Mouse (Mus musculus) MEL (cell line): ENCODE data around the gene Gm6993. TPM values are rescaled to one million over a fixed set of nuclear protein-coding genes. Genes with fewer than 3 reads are reported as not detected.

Source experiments
- DNase-seq: peaks from one replicate; pipeline ENCODE4 v3.0.0; 2011; ENCODE audit warnings: low read depth, low spot score
- H3K27ac ChIP-seq: 2 replicates; pipeline ENCODE4 v1.5.1; 2012; ENCODE audit warnings: low read depth, mild to moderate bottlenecking, control low read depth, low read length, moderate library complexity; ENCODE audit not compliant: control insufficient read depth
- H3K27me3 ChIP-seq, 2 experiments: fragments of 150-350 bp in 1 of 2; sonication (generic) in 1 of 2; 2 replicates each; pipeline ENCODE4 v1.6.1; 2012; ENCODE audit warnings: low read length in 2 of 2, mild to moderate bottlenecking in 2 of 2, improper control_type of control experiment in 1 of 2, moderate library complexity in 1 of 2; ENCODE audit not compliant: insufficient read depth in 2 of 2, control insufficient read depth in 1 of 2
- H3K36me3 ChIP-seq, 2 experiments: 2 replicates each; pipeline ENCODE4 v1.6.1; 2012 to 2014; ENCODE audit warnings: low read length in 2 of 2, improper control_type of control experiment in 1 of 2, inconsistent platforms in 1 of 2, mild to moderate bottlenecking in 1 of 2; ENCODE audit not compliant: insufficient read depth in 2 of 2, control insufficient read depth in 1 of 2
- H3K4me1 ChIP-seq, 2 experiments: fragments of 150-350 bp in 1 of 2; sonication (generic) in 1 of 2; 2 replicates each; pipeline ENCODE4 v1.6.1; 2012; ENCODE audit warnings: low read length in 2 of 2, improper control_type of control experiment in 1 of 2, mild to moderate bottlenecking in 1 of 2; ENCODE audit not compliant: insufficient read depth in 2 of 2, control insufficient read depth in 1 of 2
- H3K4me3 ChIP-seq, 2 experiments: fragments of 150-350 bp in 1 of 2; sonication (generic) in 1 of 2; 2 replicates each; pipeline ENCODE4 v1.5.1; 2012; ENCODE audit warnings: low read depth in 2 of 2, low read length in 2 of 2, mild to moderate bottlenecking in 2 of 2, moderate library complexity in 2 of 2, control low read depth in 1 of 2, improper control_type of control experiment in 1 of 2; ENCODE audit not compliant: control insufficient read depth in 1 of 2, insufficient read depth in 1 of 2
- H3K79me2 ChIP-seq: 2 replicates; pipeline ENCODE4 v1.6.1; 2012; ENCODE audit warnings: mild to moderate bottlenecking, low read length, moderate library complexity; ENCODE audit not compliant: control insufficient read depth, poor library complexity, insufficient read depth
- H3K9ac ChIP-seq: 2 replicates; pipeline ENCODE4 v1.6.1; 2012; ENCODE audit warnings: low read depth, mild to moderate bottlenecking, control low read depth, low read length, moderate library complexity; ENCODE audit not compliant: control insufficient read depth, poor library complexity, severe bottlenecking
- H3K9me3 ChIP-seq: fragments of 150-350 bp; sonication (generic); replicated peaks from 2 replicates; pipeline ENCODE4 v1.6.1; 2012; ENCODE audit warnings: mild to moderate bottlenecking, low read length, improper control_type of control experiment, moderate library complexity; ENCODE audit not compliant: insufficient read depth
- BHLHE40 ChIP-seq: IDR thresholded peaks from 2 replicates; pipeline ENCODE4 v1.6.1; 2012; ENCODE audit warnings: low read depth, mild to moderate bottlenecking, inconsistent platforms, low read length, improper control_type of control experiment, borderline replicate concordance
- CHD1 ChIP-seq: IDR thresholded peaks from 2 replicates; pipeline ENCODE4 v1.6.1; 2012; ENCODE audit warnings: low read depth, mild to moderate bottlenecking, inconsistent platforms, low read length, improper control_type of control experiment
- ETS1 ChIP-seq: IDR thresholded peaks from 2 replicates; pipeline ENCODE4 v1.6.1; 2012; ENCODE audit warnings: low read depth, mild to moderate bottlenecking, inconsistent platforms, low read length, improper control_type of control experiment, moderate library complexity
- HCFC1 ChIP-seq: IDR thresholded peaks from 2 replicates; pipeline ENCODE4 v1.6.1; 2012; ENCODE audit warnings: low read depth, mild to moderate bottlenecking, inconsistent platforms, low read length, improper control_type of control experiment, moderate library complexity
- JUND ChIP-seq: IDR thresholded peaks from 2 replicates; pipeline ENCODE4 v1.6.1; 2011; ENCODE audit warnings: low read depth, mild to moderate bottlenecking, improper control_type of control experiment, low read length
- KAT2A ChIP-seq: conservative IDR thresholded peaks from 2 replicates; pipeline ENCODE4 v1.6.1; 2012; ENCODE audit warnings: low read depth, low read length, improper control_type of control experiment, inconsistent platforms
- MAFK ChIP-seq: IDR thresholded peaks from 2 replicates; pipeline ENCODE4 v1.6.1; 2011; ENCODE audit warnings: low read depth, mild to moderate bottlenecking, low read length, improper control_type of control experiment, borderline replicate concordance
- MAX ChIP-seq: IDR thresholded peaks from 2 replicates; pipeline ENCODE4 v1.6.1; 2011; ENCODE audit warnings: low read length, improper control_type of control experiment
- MEF2A ChIP-seq: IDR thresholded peaks from 2 replicates; pipeline ENCODE4 v1.6.1; 2014; ENCODE audit warnings: low read depth, mild to moderate bottlenecking, inconsistent platforms, low read length, improper control_type of control experiment; ENCODE audit not compliant: poor library complexity, insufficient replicate concordance, severe bottlenecking; ENCODE audit errors: extremely low read depth
- MXI1 ChIP-seq: IDR thresholded peaks from 2 replicates; pipeline ENCODE4 v1.6.1; 2011; ENCODE audit warnings: mild to moderate bottlenecking, low read depth, low read length, improper control_type of control experiment
- NELFE ChIP-seq: IDR thresholded peaks from 2 replicates; pipeline ENCODE4 v1.6.1; 2011; ENCODE audit warnings: low read depth, low read length, improper control_type of control experiment
- POLR2AphosphoS2 ChIP-seq: IDR thresholded peaks from 2 replicates; pipeline ENCODE4 v1.6.1; 2011; ENCODE audit warnings: low read length, improper control_type of control experiment
- RAD21 ChIP-seq: IDR thresholded peaks from 2 replicates; pipeline ENCODE4 v1.6.1; 2011; ENCODE audit warnings: mild to moderate bottlenecking, low read depth, low read length, improper control_type of control experiment
- SIN3A ChIP-seq: IDR thresholded peaks from 2 replicates; pipeline ENCODE4 v1.6.1; 2012; ENCODE audit warnings: low read length, improper control_type of control experiment, inconsistent platforms
- TAL1 ChIP-seq: IDR thresholded peaks from 2 replicates; pipeline ENCODE4 v1.6.1; 2012; ENCODE audit warnings: mild to moderate bottlenecking, inconsistent platforms, low read length, moderate library complexity, mixed read lengths
- USF2 ChIP-seq, 2 experiments: IDR thresholded peaks; 2 replicates each; pipeline ENCODE4 v1.6.1; 2011 to 2012; ENCODE audit warnings: improper control_type of control experiment in 2 of 2, low read length in 2 of 2, borderline replicate concordance in 1 of 2, inconsistent platforms in 1 of 2, low read depth in 1 of 2, mild to moderate bottlenecking in 1 of 2; ENCODE audit not compliant: insufficient read depth in 1 of 2
- ZNF384 ChIP-seq: IDR thresholded peaks from 2 replicates; pipeline ENCODE4 v1.6.1; 2012; ENCODE audit warnings: low read depth, mild to moderate bottlenecking, inconsistent platforms, low read length, improper control_type of control experiment
- polyA plus RNA-seq, 2 experiments: library from polyadenylated mRNA; stranded (reverse) in 1 of 2; unstranded in 1 of 2; fragments of >175 nt in 1 of 2; fragments of >200 nt in 1 of 2; gene quantifications; 2 replicates each; pipeline versions ENCODE4 v1.2.1 to v1.2.4; 2012; ENCODE audit warnings: low replicate concordance in 2 of 2, low read depth in 1 of 2; ENCODE audit not compliant: insufficient read length in 2 of 2, insufficient read depth in 1 of 2, missing spikeins in 1 of 2
- total RNA-seq: library from RNA; depleted of rRNA; stranded (reverse); fragments of 300-350 nt; gene quantifications from 2 replicates; pipeline ENCODE4 v1.2.3, GENCODE M21; 2012

Gm6993 gene
- total and polyA plus RNA-seq, 3 experiments = not detected

- H3K4me1 ChIP-seq = no peaks in the 10 kb centered on the region
- no peak overlapping the region for H3K4me3 ChIP-seq
- H3K9me3 ChIP-seq = no peaks in the 10 kb centered on the region
- no peak overlapping the region for H3K9ac ChIP-seq
- no peaks in the 10 kb centered on the region for H3K79me2 ChIP-seq
- H3K36me3 ChIP-seq = no peaks in the 10 kb centered on the region
- no peak overlapping the region for H3K27ac ChIP-seq
- no peak for DNase-seq
- TF ChIP-seq SIN3A (no peak), POLR2AphosphoS2 (no peak), TAL1 (no peak), RAD21 (no peak), MAX (no peak)
- peaks cover 0 to 6% of the 10 kb centered on the region in 2 experiments for H3K27me3 ChIP-seq
Measured at GRCm38 (mm10) chr12:31202509-31202908, 38.1 kb upstream of the Gm6993 start.

- no peaks in the 10 kb centered on the region for H3K36me3 ChIP-seq
- TF ChIP-seq JUND (no peak), ETS1 (no peak), BHLHE40 (no peak), KAT2A (no peak), MAFK (no peak), CHD1 (no peak), TAL1 (no peak), NELFE (no peak)
- TF ChIP-seq, all 39 proteins: peak for 0
- H3K4me3 ChIP-seq = no peak overlapping the region
- no peaks in the 10 kb centered on the region for H3K4me1 ChIP-seq
- no peaks in the 10 kb centered on the region for H3K79me2 ChIP-seq
- H3K9ac ChIP-seq = no peak overlapping the region
- no peaks in the 10 kb centered on the region for H3K9me3 ChIP-seq
- no peak for DNase-seq
- peaks cover 0 to 6% of the 10 kb centered on the region in 2 experiments for H3K27me3 ChIP-seq
- no peak overlapping the region for H3K27ac ChIP-seq
Measured at GRCm38 (mm10) chr12:31203746-31204455, 36.7 kb upstream of the Gm6993 start.

- Histone ChIP-seq H3K36me3 (no peaks in the 10 kb centered on the region), H3K4me1 (no peaks in the 10 kb centered on the region), H3K9me3 (no peaks in the 10 kb centered on the region), H3K27me3 (peaks cover 0 to 6% of the 10 kb centered on the region in 2 experiments), H3K27ac (no peak overlapping the region), H3K9ac (no peak overlapping the region), H3K4me3 (no peak overlapping the region)
- DNase-seq = no peak
- TF ChIP-seq MEF2A (no peak), HCFC1 (no peak), MXI1 (no peak), ZNF384 (no peak), USF2 (IDR thresholded peaks at IDR 0.05; ENCODE audit: borderline replicate concordance in 1 of 2, insufficient read depth in 1 of 2, low read depth in 1 of 2, low read length in 2 of 2) (no peak)
- TF ChIP-seq, all 39 proteins: peak for 0
- no peaks in the 10 kb centered on the region for H3K79me2 ChIP-seq
Measured at GRCm38 (mm10) chr12:31204898-31205297, 35.7 kb upstream of the Gm6993 start.
